Mouse (Mus musculus) lung, postnatal 0 days (tissue): ENCODE measurements at regions not wholly inside any gene's neighbourhood (a gene's known extent, or its start where the extent isn't known, plus 50 kb on each side); places are given as distances from the start of the nearest gene placed in this dataset.

ENCODE experiments used
- CTCF ChIP-seq: IDR thresholded peaks from 2 replicates; pipeline ENCODE4 v1.5.1; 2016; ENCODE audit warnings: antibody characterized with exemption, mild to moderate bottlenecking
- EP300 ChIP-seq: IDR thresholded peaks from 2 replicates; pipeline ENCODE4 v1.6.1; 2016; ENCODE audit warnings: antibody characterized with exemption, mild to moderate bottlenecking, control low read depth

- TF ChIP-seq CTCF (no peak), EP300 (no peak)
Observed at GRCm38 (mm10) chr10:104592009-104592603, 398.3 kb downstream of the Gm4340 start.
